Mouse (Mus musculus): Measurements from ENCODE around the gene Mfsd4b3. TPM values are rescaled to one million over a fixed set of nuclear protein-coding genes. Genes with fewer than 3 reads are reported as not detected.
"Not testable (repeated sequence)": the region's sequence is repeated elsewhere in the genome, so short reads cannot be mapped to it uniquely, and the experiment has no call there.

Gene Mfsd4b3
- total RNA-seq (2021), result 1 to 10 TPM in 1 of 2 experiments, under 1 TPM in 1; 0.93 to 1.6 TPM

- DNase-seq, result peak; percentile 96 to 97
- intact Hi-C loops (cut with DNase I), result loop anchor here (2.0 to 5.0 kb wide), 4 partner anchors 61 to 789 kb away; partner anchors contain the start of gene Mfsd4b4
These were observed at the start of gene Mfsd4b3 for GRCm38 (mm10) chr10:39959761-39960440. Gene Mfsd4b3, minus strand, starts transcription at chr10:39960153.

- intact Hi-C loops (cut with DNase I), result no loop called here
- no peak for DNase-seq
These were observed 49.6 kb upstream of the Mfsd4b3 start for GRCm38 (mm10) chr10:40009591-40009990.

GRCm38 (mm10) chr10:40008847-40009246 lies 48.9 kb upstream of the Mfsd4b3 start:
- intact Hi-C loops (cut with DNase I); DNase-seq: not testable (repeated sequence)

GRCm38 (mm10) chr10:40007953-40008352 lies 48.0 kb upstream of the Mfsd4b3 start:
- DNase-seq, result no peak

GRCm38 (mm10) chr10:40006963-40007362 lies 47.0 kb upstream of the Mfsd4b3 start:
- DNase-seq, result peak in 1 of 2 experiments; percentile 21
- intact Hi-C loops (cut with DNase I), result no loop called here

More at GRCm38 (mm10) chr10:40007953-40008352, 48.0 kb upstream of the Mfsd4b3 start:
- intact Hi-C loops (cut with DNase I), result no loop called here

- intact Hi-C loops (cut with DNase I), result no loop called here
- DNase-seq, result no peak
These were observed 40.8 kb upstream of the Mfsd4b3 start for GRCm38 (mm10) chr10:40000746-40001145.

GRCm38 (mm10) chr10:39991155-39991554 lies 31.2 kb upstream of the Mfsd4b3 start:
- intact Hi-C loops (cut with DNase I), result no loop called here
- DNase-seq, result no peak

- intact Hi-C loops (cut with DNase I), result no loop called here
- DNase-seq, result no peak
These were observed 26.5 kb upstream of the Mfsd4b3 start, which contains the start of gene Mfsd4b5 for GRCm38 (mm10) chr10:39986466-39986865. Gene Mfsd4b5, minus strand, starts transcription at chr10:39986646.

GRCm38 (mm10) chr10:39982604-39983003 lies 22.7 kb upstream of the Mfsd4b3 start:
- intact Hi-C loops (cut with DNase I), result no loop called here
- DNase-seq, result no peak

GRCm38 (mm10) chr10:39978231-39978630 lies 18.3 kb upstream of the Mfsd4b3 start:
- DNase-seq, result no peak
- intact Hi-C loops (cut with DNase I), result no loop called here

GRCm38 (mm10) chr10:39977346-39977745 lies 17.4 kb upstream of the Mfsd4b3 start:
- intact Hi-C loops (cut with DNase I), result no loop called here
- DNase-seq, result no peak

GRCm38 (mm10) chr10:39975771-39976170 lies 15.8 kb upstream of the Mfsd4b3 start:
- intact Hi-C loops (cut with DNase I), result no loop called here
- no peak for DNase-seq

GRCm38 (mm10) chr10:39974982-39975381 lies 15.0 kb upstream of the Mfsd4b3 start:
- intact Hi-C loops (cut with DNase I), result no loop called here
- no peak for DNase-seq

- peak; percentile 31 to 55 for DNase-seq
- intact Hi-C loops (cut with DNase I), result no loop called here
These were observed 7.6 kb upstream of the Mfsd4b3 start for GRCm38 (mm10) chr10:39967512-39967911.

- DNase-seq, result no peak
- intact Hi-C loops (cut with DNase I), result loop anchor here (2.0 kb wide), 1 partner anchor 791 kb away; no protein-coding TSS in a partner anchor
These were observed 2.0 kb upstream of the Mfsd4b3 start for GRCm38 (mm10) chr10:39961906-39962305.

GRCm38 (mm10) chr10:39960441-39960822 lies 479 bp upstream of the Mfsd4b3 start:
- intact Hi-C loops (cut with DNase I), result loop anchor here (2.0 kb wide), 1 partner anchor 790 kb away; no protein-coding TSS in a partner anchor
- no peak for DNase-seq

GRCm38 (mm10) chr10:39958266-39958665 lies 1.7 kb downstream of the Mfsd4b3 start:
- intact Hi-C loops (cut with DNase I), result loop anchor here (2.0 to 5.0 kb wide), 3 partner anchors 59 to 421 kb away; partner anchors contain the start of gene Mfsd4b4
- peak; percentile 28 to 33 for DNase-seq

GRCm38 (mm10) chr10:39956340-39956878 lies 3.5 kb downstream of the Mfsd4b3 start:
- intact Hi-C loops (cut with DNase I), result loop anchor here (5.0 kb wide), 2 partner anchors 256 to 419 kb away; no protein-coding TSS in a partner anchor
- no peak for DNase-seq

- intact Hi-C loops (cut with DNase I), result loop anchor here (5.0 kb wide), 2 partner anchors 257 to 418 kb away; no protein-coding TSS in a partner anchor
- DNase-seq, result no peak
These were observed 4.8 kb downstream of the Mfsd4b3 start for GRCm38 (mm10) chr10:39955163-39955562.

GRCm38 (mm10) chr10:39949377-39949954 lies 10.5 kb downstream of the Mfsd4b3 start:
- intact Hi-C loops (cut with DNase I), result no loop called here

GRCm38 (mm10) chr10:39947195-39947594 lies 12.8 kb downstream of the Mfsd4b3 start:
- not testable (repeated sequence) for DNase-seq

More at GRCm38 (mm10) chr10:39949377-39949954, 10.5 kb downstream of the Mfsd4b3 start:
- DNase-seq, result no peak

More at GRCm38 (mm10) chr10:39947195-39947594, 12.8 kb downstream of the Mfsd4b3 start:
- intact Hi-C loops (cut with DNase I), result not testable (repeated sequence)
